Mouse (Mus musculus): ENCODE data around the gene Ybx1. TPM values are rescaled to one million over a fixed set of nuclear protein-coding genes. Genes with fewer than 3 reads are reported as not detected.
A peak's percentile ranks its signal among the peaks of the same experiment; 100 is the strongest.

Ybx1 gene
- total RNA-seq, 2 experiments from 2014 or later, result 784 to 817 TPM

DNA sequence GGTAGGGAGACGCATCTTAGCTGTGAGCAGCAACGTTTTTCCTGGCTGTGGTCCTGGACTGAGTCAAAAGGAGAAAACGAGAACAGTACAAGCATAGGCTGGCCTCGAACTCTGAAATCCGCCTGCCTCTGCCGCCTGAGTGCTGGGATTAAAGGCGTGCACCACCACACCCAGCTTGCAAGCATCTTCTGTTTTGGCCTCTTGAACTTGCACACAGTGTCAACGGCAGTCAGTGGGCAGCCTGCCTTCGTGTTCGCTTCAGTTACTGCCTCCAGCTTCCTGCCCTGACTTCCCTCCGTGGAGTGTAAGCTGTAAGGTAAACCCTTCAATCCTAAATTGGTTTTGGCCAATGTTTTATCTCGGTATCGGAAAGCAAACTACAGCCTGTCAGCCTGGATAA, 27.8 kb downstream of the Ybx1 start:
- DNase-seq, result no peak

DNA sequence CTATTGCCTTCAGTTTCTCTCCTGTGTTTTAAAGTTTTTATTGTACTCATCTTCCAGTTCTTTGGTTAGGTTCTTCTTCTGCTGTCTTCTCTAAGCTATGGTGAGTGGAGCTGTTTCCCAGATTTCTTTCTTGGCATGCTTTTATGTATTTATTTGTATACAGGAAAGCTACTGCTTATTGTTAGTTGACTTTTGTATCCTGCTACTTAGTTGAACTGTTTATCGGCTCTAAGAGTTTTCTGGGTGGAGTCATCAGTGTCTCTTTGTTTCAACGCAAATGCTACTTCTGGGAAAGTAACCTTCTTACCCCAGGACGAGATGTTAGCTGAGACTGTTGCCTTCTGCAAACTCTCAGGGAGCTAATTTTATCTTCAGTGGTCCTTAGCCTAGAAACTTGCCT, 30.9 kb downstream of the Ybx1 start:
- no peak for DNase-seq

DNA sequence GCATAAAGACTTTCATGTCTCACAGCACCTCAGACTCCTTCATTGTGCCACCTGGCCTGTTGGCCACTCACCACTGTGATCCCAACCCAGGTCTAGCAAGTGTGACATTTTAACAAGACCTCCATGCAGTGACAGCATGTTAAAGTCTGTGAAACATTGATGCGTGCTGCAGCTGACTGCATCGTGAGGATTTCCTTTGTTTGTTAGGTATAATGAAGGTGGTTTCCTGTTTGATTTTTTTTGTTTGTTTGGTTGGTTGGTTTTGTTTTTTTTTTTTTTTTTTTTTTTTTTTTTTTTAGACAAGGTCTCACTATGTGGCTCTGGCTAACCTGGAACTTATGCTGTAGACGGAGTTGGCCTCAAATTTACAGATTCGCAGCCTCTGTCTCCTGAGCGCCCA, 31.9 kb downstream of the Ybx1 start:
- no peak for DNase-seq

DNA sequence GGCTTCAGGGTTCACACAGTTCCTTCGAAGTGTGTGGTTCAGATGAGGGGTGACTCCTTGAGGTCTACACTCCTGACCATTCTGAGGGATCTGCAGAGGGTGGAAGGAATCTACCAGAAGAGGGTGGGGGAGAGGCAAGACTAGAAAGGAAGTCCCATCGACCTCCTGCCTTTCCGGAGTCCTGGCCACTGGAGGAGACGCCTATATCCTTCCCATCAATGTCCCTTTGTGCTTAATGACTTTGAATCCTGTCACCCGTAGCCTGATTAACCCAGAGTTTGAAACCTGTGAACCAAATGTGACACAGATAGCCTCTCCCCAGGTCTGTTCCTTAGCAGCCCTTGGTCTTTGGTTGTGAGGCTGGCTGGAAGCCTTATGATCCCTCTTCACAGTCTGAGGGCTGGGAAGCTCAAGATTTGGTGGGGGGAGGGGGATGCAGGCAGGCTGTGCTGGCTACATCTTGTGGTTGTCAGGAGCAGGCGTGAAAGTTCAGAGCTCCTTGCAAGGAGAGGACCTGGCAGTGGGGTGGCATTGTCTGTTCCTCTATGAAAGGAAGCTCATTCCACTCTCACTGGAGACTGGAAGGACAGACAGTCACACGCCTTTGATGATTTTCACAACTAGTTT, 33.2 kb downstream of the Ybx1 start:
- DNase-seq, result no peak

DNA sequence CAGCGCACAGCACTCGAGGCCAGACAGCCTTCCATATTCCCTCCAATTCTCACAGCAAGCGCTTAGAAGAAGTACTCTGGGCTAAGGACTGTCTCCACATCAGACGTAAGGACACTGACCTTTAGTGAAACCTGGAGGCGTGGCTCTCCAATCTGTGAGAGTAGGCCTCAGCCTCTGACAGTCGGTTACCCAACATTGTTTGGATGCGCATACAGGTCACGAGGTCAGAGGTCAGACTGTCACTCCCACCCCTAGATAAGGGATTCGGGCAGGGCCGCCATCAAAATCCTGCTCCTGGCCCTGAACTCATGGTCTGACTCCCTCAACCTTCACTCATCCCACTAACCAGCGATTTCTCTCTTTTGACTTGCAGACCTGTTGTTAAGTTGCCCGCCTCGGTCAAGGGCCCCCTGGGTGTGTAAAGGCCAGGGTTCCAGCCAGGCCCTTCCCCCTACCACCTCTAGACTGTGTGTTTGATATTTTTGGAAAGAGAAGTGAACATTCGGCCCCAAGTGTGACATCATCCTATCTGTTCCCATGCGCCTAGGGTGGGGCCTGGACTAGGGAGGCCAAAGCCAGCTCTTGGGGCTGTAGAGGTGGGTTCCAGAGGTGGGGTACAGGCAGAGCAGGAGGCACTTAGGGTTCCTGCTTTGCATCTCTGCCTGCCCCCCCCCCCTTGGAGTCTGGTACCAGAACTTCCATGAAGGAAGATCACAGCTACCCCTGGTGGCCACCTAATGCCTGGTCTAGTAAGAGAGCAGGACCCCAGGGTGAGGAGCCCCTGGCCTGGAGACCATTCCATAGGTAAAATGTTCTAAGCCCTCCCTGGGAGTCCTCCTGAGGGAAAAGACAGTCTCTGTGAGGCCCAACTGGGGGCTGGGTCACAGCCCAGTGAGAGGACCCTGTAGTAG, 34.8 kb downstream of the Ybx1 start:
- no peak for DNase-seq

DNA sequence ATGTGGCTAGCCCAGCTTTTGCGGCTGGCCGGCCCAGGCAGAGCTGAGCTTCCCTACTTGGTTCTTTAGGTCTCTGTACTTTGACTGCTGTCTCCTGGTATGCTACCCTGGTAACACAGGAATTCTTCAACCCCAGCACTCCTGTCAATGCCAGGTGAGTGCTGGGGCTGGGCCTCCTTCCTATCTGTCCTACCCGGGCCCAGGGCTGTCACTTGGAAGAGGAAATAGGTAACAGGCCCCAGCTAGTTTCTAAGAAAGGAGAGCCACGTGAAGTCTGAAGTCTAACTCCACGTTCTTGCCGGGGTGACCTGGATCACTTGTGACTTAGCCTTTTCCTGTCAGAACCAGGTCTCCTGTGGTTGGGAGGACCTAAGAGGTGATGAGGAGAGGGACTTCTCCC, 37.3 kb downstream of the Ybx1 start:
- no peak for DNase-seq

DNA sequence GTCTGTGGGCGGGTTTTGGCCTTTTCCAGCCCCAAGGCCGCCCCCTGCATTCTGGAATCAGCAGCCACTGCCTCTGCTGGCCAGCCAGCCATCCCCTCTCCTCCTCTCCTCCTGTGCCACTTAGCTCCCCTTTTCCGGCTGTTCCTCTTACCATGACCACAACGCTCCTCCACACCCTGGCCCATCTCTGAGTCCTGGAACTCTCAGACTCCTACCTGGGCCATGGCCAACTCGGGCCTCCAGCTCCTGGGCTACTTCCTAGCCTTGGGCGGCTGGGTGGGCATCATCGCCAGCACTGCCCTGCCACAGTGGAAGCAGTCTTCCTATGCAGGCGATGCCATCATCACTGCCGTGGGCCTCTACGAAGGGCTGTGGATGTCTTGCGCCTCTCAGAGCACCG, 39.1 kb downstream of the Ybx1 start, which contains the start of gene Cldn19:
Gene Cldn19, plus strand, starts transcription at position 64 of the 400 bp plus-strand sequence.
- no peak for DNase-seq

DNA sequence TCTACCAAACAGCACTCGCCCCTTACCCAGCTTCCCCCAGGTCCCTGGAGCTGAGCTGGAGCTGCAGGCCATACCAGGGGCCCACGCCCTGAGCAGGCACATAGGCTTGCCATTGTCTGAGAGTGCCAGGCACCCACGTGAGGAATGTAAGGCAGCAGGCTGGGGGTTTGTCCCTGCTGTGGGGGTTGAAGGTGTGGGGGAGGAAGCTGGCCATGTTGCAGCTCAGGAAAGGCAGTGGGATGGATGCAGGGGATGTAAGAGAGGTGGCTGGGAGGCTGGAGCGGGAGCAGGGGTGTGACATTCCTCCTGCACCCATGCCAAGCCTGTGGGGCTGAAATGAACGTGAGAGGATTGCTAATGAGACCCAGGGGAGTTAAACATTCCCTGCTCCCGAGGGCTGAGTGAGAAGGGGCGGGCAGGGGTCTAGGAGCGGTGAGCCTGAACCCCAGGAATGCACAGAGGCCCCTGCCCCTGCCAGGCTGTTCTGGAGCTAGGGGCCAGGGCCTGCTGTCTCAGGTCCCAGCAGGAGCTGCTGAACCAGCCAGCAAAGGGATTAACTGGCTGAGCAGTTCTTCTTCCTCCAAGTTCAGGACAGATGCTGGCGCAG, 40.3 kb downstream of the Ybx1 start:
- DNase-seq, result no peak

DNA sequence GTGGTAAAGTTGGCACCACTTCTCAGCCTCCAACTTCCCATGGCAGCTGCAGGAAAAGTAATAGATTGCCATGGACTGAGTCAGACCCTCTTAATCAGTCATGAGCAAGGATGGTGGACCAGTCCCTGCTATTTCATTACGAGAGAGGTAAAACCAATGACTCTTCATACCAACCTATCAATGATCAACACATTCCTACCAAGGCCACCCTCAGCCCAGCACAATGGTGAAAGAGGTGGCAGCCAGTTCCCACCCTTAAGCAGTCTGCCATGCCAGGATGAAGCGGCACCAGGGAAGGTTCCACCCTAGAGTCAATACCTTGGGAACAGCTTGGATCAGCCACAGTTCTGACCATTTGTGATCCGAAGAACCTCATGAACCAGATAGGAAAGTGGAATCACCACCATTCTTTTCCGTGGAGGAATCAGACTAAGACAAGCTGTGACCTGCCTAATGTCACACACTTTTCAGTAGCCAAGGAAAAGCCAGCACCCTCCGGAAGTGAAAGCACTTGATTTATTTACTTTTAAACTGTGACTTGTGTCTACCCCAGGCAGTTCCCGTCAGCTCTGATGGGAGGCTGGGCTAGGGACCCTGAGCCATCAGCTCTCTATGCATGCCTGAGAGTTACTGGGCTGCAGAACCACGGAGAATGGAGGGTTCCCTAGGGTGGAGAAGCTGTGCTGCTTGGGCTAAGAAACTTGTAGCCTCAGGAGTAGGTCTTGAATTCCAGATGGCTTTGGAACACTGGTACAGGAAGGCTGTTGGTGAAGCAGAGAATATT, 42.2 kb downstream of the Ybx1 start:
- DNase-seq, result no peak

DNA sequence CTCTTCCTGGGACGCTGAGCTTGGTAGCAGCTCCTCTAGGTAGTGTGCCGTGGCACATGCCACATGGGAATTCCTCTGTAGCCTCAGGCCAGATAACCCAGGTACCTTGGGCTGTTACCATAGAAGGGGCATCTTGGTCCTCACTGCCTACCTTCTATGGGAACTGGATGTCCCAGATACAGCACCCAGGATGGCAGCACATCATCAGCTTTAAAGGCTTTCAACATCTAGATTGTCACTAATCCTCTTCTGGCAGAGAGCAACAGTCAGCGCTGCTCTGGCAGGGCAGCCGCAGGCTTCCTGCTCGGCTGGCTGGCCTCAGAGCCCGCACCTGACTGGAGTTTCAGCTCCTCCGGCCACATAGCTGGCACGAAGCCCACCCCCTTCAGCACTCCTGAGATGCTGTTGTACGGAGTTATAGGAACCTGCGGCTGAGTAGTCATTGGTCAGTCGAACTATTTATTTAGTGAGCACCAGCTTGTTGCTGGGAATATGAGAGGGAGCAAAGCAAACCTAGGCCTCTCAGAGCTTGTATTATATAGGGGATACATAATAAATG, 45.9 kb downstream of the Ybx1 start:
- DNase-seq, result peak; percentile 33

DNA sequence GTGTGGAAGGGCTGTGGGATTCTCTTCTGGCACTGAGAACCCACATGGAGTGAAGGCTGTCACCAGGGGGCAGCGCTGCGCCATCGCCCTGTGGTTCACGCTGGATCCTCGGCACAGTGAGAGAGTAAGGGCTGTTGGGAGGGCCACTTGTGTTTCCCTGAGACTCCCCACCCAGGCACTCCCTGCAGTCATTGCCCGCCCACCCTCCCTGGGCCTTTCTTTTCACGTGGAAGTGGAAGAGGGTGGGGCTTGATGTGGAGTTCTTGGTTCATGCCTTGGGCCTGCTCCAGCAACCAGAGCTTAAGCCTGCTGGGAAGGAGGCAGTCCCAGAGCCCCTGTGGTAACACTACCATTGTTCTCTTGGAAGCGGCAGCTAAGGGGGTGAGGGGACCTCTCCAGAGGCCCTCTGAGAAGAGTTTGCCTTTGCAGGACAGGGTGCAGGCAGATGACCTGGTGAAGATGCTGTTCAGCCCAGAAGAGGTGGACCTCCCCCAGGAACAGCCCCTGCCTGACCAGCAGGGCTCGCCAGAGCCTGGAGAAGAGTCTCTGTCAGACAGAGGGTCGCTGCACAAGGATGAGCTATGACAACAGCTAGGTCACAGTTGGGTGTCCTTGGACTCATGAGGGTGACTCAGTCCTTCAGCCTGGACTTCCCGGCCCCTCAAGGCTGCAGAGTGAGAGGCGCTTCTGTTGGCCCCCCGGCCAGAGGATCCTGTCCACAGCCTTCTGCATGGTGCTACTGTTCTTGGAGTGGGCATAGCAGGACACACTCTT, 46.8 kb downstream of the Ybx1 start:
- peak; percentile 88 for DNase-seq

DNA sequence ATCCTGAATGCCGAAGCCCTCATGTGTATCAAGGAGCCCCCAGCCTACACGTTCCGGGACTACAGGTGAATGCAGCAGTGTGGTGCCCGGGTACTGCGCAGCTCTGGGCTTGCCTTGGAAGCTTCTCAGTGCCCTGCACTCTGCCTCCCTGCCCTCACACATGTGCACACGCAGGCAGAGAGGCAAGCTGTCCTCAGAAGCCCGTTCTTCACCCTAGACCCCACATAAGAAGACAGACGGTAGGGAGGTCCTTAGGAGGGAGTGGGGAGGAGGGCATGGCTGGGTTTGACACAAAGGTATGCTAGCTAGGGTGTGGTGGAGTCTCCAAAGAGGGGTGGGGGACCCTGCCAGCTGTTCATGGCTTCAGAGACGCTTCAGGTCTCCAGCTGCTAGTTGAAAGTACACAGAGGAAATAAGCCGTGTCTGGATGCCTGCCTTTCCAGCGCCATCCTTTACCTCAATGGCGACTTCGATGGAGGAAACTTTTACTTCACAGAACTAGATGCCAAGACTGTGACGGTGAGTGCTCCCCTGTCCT, 47.6 kb downstream of the Ybx1 start:
- DNase-seq, result no peak

DNA sequence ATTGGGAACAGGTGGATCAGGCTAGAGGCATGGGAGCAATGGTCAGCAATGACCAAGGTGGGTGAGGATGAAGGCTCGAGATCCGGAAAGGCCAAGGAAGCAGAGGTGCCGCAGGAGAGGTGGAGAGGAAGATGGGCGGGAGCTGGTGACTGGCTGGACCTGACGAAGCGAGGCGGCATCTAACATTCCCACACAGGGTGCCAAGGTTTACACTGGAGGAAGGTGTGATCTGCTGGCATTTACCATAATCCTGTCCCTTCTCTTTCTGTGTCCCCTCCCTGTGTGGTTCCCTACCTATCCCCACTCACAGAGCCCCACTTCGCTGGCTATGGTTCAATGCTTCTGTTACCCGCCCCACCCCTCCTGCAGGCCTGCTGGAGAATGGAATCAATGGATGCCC, 48.4 kb downstream of the Ybx1 start:
- DNase-seq, result no peak

DNA sequence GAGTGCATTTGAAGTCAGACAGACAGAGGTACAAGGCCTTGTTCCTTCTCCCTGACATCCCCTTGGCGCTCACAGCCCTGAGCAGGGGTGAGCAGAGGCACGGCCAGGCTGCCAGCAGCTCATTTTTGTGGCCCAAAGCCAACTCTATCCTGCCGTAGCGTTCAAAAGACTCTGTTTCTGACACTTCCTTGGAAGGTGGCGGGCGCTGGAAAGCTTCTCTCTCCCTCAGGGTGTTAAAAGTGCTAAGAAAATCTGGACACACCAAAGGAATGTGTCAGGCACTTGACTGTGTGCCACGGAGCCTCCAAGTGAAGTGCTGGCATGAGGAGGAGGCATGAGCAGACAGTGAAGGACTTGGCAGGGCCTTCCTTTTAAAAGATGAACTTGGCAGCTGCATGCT, 48.8 kb downstream of the Ybx1 start:
- DNase-seq, result peak; percentile 64

DNA sequence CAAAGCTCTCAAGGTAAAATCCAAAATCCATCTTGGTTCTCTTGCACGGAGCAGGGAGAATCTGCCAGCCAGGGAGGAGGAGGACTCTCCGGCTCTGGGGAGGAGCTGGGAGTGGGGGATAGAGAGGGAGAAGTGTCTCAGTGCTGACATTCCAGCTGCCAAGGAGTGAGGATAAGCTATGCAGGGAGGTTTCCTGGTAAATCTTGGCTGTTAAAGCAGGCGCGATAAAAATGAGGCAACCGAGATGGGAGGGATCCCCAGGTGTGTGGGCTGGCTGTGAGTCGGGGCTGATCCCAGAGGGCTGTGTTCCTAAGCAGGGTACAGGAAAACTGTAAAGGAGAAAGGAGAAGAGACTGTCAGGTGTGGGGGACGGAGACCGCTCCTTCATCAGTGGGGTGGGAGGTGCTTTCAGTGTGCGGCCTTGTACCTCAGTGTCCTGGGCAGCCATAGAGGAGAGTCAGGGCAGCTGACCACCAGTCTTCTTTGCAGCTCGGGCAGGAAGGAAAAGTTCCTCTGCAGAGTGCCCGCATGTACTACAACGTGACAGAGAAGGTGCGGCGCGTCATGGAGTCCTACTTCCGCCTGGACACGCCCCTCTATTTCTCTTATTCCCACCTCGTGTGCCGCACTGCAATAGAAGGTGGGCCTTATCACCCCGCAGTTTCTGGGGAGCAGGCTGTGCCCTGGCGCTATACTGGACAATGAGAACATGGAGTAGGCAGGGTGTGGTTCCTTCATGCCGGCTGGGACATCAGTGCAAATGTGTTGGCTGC, 49.8 kb downstream of the Ybx1 start:
- DNase-seq, result no peak

DNA sequence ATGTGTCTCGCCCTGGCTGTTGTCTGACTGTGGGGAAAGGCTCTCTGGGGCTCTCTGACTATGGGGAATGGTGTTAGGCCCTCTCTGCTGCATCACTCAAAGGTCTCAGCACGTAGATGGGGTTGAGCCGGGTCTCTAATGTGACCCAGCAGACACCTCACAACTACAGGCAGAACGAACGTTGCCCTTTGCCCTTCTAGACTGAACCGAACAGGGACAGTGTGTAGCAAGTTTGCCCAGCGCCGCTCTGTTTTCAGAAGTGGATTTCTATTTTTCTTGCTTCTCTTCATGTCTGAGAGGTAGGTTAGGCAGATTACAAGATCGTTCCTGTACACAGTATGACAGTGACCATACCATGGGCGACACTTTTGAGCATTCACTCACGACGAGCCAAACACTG, 51.8 kb downstream of the Ybx1 start:
- DNase-seq, result no peak

DNA sequence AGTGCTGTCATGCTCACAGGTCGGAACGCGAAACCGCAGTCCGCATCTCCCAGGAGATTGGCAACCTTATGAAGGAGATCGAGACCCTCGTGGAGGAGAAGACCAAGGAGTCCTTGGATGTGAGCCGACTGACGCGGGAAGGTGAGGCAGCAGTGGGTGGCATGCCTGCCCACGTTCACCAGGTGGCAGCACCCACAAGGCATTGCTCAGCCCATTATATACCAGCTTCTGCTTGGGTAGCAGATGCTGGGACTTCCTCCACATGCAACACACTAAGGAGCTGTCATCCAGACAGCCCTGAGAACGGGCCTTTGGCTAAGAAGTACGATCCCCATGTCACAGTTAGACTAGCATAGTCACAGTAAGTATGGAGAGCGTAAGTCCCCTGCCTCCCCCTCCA, 52.7 kb downstream of the Ybx1 start:
- peak; percentile 56 for DNase-seq

DNA sequence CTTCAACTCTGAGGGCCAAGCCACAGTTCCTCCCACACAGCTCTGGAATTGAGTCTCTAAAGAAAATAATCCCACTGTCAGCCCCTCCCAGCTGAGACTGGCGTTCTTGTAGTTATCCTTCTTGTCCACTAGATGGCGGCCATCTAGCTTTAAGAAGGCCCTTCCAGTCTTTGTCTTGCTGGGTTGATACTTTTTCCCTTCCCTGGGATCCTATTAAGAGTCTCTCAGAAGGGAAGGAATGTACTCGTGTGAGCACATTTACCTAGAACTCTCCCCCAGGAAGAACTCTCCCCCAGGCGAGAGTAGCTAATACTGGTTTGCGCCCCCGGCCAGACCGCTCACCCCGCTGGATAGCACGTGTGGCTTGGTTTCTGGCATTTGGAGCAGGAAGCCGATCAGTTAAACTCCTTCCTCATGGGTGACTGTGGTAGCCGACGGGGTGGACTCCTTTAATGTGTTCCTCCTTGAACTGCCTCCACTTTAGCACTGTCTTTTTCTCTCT, 55.2 kb downstream of the Ybx1 start:
- DNase-seq, result peak; percentile 53

DNA sequence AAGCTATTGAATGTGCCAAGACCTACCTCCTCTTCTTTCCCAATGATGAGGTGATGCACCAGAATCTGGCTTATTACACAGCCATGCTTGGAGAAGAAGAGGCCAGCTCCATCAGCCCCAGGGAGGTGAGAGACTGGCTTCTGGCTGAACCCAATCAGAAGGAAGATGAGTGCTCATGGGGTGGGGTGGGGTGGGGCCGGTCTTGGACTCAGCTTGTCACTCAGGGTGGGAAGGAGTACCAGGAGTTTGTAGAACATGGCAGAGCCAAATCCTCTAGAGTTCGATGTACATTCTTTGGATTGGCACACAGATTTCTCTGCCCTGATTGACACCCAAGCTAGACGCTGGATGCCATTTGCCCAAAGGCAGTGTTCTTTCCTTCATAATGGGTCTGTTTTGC, 55.7 kb downstream of the Ybx1 start:
- no peak for DNase-seq

DNA sequence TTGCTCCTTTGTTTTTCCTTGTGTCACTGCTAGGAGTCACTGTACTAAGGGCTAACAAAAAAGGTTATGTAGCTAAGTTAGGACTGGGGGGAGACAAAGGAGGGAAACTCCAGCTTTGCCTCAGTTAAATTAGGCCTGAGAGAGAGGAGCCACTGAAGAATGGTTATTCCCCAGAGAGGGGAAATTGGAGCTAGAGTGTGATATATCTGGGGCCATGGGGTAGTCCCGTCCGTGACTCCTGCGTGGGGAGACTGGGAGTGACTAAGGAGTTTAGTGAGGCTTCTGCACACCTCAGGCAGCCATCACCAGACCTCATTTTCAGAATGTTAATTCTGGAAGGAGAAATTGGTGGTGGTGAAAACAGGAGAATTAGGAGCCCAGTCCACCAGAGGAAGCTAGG, 60.1 kb downstream of the Ybx1 start:
- no peak for DNase-seq
